Mouse (Mus musculus) induced T-regulatory cell, adult 2 months (primary cell): ENCODE data around the gene D430041D05Rik.
A peak's percentile ranks its signal among the peaks of the same experiment; 100 is the strongest.

ENCODE experiments used
- DNase-seq: peaks from one replicate; pipeline ENCODE4 v3.0.0-alpha.2; 2012; ENCODE audit warnings: low read depth

The D430041D05Rik gene

DNA sequence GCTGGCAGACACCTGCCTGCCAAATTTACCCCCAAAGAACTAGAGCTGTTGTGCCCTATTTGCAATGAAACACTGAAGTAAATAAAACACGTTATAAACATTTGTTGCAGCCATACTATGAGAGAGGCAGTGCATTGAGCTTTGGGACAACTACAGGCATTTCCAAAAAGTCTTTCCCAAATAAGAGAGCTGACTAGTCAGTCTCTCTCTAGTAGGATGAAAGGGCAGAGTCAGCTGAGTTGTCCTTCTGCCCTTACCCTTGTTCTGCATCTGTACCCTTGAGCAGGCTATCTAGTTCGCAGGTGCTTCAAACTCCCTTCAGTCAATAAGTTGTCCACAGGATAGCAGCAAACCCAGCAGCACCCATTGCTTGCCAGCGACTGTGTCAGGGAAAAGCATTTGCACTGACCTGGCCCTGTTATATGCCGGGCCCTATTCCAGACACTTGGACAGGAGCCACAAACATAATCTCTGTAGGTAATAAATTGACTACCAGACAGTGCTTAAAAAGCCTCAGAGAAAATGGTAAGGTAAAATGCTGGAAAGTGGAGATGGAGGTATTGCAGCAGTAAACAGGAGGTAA lies at the start of gene D430041D05Rik:
Gene D430041D05Rik (minus strand): TSS at position 51 of the 583 bp plus-strand sequence.
- no peak for DNase-seq

GRCm38 (mm10) chr2:104460021-104460420 lies 49.2 kb upstream of the D430041D05Rik start:
- DNase-seq = no peak

DNA sequence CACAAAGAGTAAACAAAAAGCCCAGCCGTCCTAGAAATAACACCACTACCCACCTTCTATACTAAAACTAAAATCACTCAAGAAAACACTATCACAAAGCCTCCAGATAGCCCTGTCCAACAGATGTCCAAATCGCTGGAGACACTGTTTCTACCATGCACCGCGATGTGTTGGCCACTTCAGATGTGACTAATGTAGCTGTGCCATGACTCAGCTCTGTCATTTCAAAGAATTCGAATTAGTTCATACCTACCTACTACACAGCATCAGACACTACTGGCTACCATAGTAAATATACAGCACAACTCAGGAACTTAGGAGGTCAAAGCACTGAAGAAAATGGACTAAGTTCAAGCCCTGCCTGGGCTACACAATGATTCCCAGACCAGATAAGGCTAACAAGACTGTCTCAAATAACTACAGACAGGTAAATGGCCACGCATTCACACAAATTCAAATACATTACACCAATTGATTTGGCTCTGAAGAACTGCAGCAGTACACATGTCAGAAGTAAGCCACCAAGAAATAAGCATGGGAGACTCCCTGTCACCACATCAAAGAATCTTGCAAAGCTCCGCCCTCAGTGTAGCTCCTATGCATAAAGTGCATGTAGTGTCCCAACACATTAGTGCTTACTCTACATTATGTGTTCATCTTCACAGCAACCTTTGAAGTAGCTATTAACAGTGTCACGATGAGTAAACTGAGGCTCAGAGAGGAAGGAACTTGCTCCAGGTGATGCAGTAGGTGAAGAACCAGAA lies 47.9 kb upstream of the D430041D05Rik start:
- DNase-seq = peak; percentile 29

- no peak for DNase-seq
These were observed 46.3 kb upstream of the D430041D05Rik start for GRCm38 (mm10) chr2:104457106-104457505.

GRCm38 (mm10) chr2:104450685-104451084 lies 39.9 kb upstream of the D430041D05Rik start:
- DNase-seq = no peak

- no peak for DNase-seq
These were observed 38.4 kb upstream of the D430041D05Rik start for GRCm38 (mm10) chr2:104449191-104449590.

- DNase-seq = no peak
These were observed 37.4 kb upstream of the D430041D05Rik start for GRCm38 (mm10) chr2:104448201-104448600.

DNA sequence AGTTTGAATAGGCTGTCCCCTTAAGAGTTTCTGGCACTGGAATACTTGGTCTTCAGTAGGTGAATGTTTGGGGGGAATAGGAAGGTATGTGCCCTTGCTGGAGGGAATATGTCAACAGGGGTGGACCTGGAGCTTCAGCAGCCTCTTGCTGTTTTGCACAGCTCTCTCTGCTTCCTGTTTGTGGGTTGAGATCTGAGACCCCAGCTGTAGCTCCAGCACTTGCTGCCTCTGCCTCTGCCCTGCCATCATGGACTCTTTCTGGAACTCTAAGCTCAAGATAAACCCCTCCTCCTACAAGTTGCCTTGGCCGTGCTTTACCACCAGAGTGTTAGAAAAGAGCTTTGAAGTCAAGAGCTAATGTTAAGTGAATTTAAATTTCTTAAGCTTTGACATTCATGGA lies 35.2 kb upstream of the D430041D05Rik start:
- DNase-seq = no peak

- DNase-seq = peak; percentile 72
These were observed 34.0 kb upstream of the D430041D05Rik start for GRCm38 (mm10) chr2:104444776-104445175.

DNA sequence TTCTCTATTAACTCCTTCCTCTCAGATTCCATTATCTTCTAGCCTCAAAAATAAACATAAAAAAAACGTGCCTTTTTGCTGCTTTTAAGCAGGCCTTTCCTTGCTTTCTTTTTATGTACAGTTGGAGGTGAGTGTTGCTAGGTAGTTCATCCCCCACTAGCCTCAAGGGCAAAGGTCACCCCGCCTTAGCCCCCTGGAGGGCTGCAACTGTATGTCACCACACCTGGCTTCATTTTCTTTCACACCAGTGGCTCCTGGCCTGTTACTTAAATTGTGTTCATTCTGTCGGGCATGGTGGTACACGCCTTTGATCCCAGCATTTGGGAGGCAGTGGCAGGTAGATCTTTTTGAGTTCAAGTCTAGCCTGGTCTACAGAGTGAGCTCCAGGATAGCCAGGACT lies 31.5 kb upstream of the D430041D05Rik start:
- DNase-seq = no peak

DNA sequence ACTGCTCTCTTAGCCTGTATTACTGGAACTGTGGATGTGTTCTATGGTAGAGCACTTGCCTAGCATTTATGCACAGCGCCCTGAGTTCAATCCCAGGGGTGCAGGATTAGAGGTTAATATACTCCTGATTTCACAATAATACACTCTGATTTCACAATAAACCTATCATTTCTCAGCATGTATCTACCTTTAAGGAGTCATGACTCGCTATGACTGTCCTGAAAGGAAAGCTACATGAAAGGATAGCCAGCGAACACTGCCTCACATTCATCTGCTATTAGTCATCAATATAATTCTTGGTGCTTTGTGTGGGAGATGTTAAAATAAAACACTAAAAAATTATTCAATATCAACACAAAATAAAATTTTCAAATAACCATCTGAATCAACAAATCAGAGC lies 25.4 kb upstream of the D430041D05Rik start:
- no peak for DNase-seq

- no peak for DNase-seq
These were observed 20.3 kb upstream of the D430041D05Rik start for GRCm38 (mm10) chr2:104431067-104431466.

DNA sequence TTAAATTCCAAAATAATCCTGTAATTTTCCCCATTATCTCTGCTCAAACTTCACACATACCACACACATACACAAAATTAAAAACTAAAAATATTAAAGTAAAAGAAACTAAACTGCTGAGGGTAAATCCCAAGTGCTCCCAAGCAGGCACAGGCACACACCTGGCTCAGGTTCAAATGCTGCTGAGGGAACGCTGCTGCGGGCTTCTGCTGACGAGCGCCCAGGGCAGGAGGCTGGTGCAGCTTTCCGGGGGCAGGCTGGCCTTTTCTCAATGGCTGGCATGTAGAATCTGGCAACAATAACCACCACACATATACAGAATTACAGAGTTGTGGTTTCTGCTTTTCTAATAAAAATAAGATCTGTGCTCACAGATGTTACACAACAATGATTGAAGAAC lies 19.8 kb upstream of the D430041D05Rik start:
- no peak for DNase-seq

DNA sequence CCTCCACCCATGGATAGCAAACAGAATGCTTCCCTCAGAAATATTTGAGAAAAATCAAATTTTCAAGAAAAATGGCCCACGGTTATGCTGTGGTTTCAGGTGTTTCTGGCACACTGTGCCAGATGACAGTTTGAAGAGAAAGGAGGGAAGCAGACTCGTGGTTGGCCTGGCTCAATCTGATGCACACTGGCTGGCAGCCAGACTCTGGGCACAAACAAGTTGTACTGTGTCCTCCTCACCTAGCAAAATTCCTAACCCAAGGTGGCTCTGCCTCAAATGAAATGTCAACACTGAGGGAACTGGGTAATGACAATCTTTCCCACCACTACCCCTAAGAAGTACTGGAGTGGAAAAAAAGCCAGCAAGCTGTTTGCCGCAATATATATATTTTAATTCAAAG lies 15.3 kb upstream of the D430041D05Rik start:
- no peak for DNase-seq

DNA sequence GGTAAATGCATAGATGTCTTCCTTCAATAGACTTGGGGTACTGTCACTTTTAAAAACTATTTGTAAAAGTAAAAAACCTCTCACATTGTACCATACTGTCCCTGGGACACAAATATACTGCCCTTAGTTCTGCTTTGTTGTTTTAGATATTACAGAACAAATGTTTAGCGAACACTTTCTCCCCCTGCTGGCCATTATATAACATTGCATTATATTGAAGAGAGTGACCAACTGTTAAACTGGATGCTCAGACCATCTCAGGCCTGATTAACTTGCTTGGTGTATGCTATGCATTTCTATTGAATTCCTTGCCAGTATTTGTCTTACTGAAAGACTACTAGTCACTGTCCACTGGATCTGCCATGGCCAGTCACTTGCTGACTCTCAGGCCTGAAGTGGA lies 11.4 kb upstream of the D430041D05Rik start:
- peak; percentile 69 for DNase-seq

DNA sequence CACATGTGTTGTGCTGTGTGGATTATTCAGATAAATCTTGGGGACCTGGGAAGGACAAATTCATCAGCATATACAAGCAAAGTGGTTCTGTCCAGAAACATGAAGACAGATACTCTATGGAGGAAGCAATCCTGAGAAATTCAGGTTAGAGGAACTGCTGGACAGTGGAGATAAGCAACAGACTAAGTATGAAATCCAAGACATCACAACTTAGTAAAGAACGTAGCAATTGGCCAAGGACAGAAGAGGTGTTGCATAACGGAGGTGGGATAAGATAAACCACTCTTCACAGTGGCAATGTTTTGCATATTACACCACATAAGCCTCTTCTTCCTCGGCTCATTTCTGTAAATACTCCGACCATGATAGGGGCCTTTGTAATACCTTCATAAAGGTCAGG lies 10.0 kb upstream of the D430041D05Rik start:
- no peak for DNase-seq

DNA sequence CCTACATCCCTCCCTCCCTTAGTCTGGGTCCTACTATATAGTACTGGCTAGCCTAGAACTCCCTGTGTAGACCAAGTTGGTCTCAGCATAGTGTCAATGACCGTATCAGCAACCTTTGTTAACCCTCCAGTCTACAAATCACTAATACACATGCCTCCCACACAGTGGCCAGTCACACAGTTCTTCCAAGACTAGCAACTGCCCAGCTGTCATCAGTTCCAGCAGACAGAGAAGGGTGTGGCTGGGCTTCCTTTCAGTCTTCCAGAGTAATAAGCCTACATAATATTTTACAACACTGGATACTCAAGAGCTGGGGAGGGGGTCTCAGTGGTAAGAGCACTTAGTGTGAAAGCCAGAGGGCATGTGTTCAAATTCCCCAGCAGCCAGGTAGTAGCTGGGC lies 9.2 kb upstream of the D430041D05Rik start:
- no peak for DNase-seq

DNA sequence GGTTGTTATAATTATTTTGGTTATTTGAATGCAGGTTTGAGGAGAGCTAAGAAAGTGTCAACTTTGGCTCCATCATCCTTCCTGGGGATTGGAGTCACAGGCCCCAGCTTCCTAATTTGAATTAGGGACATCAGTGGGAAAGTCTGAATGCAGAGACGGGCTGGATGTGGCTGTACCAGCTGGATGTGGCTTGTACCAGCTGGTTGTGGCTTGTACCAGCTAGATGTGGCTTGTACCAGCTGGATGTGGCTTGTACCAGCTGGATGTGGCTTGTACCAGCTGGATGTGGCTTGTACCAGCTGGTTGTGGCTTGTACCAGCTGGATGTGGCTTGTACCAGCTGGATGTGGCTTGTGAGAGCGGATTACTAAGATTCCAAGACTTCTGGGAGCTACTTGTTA lies 8.6 kb upstream of the D430041D05Rik start:
- no peak for DNase-seq

- no peak for DNase-seq
These were observed 2.2 kb upstream of the D430041D05Rik start for GRCm38 (mm10) chr2:104413011-104413410.

DNA sequence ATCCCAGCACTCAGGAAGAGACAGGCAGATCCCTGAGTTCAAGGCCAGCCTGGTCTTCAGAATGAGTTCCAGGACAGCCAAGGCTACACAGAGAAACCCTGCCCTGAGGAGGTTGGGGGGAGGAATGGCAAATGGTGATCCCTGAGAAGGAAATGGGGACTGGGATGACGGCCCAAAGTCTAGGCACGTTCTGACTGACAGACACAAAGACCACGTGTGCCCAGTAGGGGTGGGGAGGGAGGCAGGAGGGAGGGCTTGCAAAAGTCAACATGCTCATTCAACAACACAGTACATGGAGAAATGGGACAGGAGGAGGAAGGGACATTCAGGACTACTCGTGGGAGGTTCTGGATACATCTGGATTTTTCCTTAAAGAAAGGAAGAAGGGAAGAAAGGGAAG lies 1.7 kb upstream of the D430041D05Rik start:
- no peak for DNase-seq

GRCm38 (mm10) chr2:104411806-104412205 lies 993 bp upstream of the D430041D05Rik start:
- no peak for DNase-seq

DNA sequence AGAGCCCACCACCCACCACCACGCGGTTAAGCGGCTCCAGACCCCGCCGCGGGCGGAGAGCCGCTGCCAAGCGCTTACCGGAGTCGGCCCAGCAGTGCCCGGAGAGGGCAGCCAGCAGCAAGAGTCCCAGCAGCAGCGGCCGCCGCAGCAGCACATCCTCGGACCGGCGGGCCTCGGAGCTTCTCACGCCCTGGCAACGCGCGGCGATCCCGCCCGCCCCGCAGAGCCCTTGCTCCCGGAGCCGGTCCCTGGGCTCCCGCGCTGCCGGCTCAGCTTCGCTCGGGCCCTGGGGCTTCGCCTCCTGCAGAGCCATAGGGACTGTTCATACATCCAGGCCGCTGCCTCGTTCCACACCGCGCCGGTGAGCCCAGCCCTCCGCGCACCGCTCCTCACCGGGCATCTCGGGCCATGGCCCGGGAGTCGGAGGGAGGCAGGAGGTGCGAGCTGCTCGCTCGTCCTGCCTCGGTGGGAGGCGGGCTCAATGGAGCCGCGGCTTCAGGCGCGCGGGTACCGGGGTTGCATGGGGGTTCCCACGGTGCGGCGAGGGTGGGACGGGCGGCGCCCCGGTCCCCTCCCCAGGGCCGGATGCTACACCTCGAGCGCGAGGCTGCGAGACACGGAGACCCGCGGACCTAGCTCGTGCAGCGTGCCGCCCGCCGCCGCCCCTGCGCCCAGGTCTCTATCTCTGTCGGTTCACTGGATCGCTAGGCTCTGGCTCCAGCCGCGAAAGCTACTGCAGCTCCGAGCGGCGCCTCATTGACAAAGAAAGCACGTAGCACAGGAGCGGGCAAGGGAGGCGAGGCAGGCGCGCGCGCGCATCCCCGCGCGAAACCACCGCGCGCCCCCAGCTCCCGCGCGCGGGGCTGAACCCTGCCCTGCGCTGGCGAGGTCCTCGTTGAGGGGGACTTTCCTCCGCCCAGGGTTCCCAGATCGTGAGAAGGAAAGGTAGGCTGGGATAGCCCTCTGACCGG lies 677 bp downstream of the D430041D05Rik start:
- peak; percentile 10 for DNase-seq

DNA sequence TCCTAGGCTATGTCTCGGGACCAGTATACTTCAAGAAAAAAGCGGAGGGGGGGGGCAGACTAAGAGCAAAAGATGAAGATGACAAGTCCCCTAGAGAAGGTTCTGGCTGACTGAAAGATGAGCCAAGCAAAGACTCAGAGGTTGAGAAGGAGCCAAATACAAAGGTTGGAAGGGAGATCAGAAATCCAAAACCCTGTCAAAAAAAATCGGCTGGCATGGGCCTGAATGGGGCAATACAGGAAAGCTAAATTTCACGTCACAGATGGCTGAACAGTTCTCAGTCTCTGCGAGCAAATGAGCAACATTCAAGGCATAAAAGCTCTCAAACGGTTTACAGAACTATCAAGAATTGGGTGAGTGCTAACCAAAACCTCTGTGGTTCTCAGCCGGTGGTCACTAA lies 2.5 kb downstream of the D430041D05Rik start:
- DNase-seq = no peak
